Mouse (Mus musculus): ENCODE measurements at regions not wholly inside any gene's neighbourhood (a gene's known extent, or its start where the extent isn't known, plus 50 kb on each side); places are given as distances from the start of the nearest gene placed in this dataset.

DNA sequence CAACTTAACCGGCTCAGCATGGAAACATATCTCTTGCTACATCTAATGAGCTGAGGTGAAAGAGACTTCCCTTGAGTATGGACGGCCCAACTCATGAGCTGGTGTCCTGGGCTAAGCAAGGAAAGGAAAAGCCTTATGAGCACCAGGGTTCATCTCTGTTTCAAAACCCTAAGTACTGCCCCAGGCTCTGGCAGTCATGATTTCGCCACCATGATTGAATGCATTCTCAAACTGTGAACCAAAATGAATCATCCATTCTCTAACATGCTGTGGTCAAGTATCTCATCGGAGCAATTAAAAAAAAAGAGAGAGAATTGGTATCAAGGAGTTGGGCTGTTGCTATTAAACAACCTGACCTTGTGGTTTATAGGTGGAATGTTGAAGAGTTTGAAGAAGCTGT is 803.4 kb upstream of the Sox9 start:
- TF ChIP-seq EP300 (optimal IDR thresholded peaks at IDR 0.05), result no peak
- no peak for TF ChIP-seq CTCF (IDR thresholded peaks at IDR 0.05; ENCODE audit: low read depth)
